Mouse (Mus musculus) spleen, adult 2 months (tissue): ENCODE data around the gene Slc27a5.

Source experiments
- CTCF ChIP-seq: fragments of 200-500 bp; IDR thresholded peaks from 2 replicates; pipeline ENCODE4 v1.5.1; 2011; ENCODE audit warnings: mild to moderate bottlenecking, inconsistent platforms; ENCODE audit not compliant: insufficient read depth, insufficient read length, insufficient replicate concordance; ENCODE audit errors: extremely low read depth
- POLR2A ChIP-seq: fragments of 200-500 bp; IDR thresholded peaks from 2 replicates; pipeline ENCODE4 v1.6.1; 2011; ENCODE audit warnings: low read depth, low read length, inconsistent platforms

DNA sequence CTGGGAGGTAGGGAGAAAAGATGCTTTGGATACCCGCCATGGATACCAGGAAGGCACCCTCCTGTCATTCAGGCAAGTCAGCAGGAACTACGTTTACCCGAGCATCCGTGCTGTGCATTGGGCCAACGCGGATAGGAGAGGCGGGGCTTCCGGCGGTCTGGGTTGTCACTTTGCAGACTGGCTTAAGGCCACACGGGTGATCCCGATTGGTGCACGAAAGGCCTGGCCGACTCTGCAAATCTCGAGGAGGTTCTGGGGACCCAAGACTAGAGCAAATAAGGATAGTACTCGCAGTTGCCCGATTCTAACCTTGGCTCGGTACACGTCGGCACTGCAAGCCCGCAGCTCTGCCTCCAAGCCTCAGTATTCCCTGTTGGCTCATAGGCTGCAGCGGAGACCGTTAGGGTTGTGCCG, 32.3 kb downstream of the Slc27a5 start, which contains the start of gene Zfp324:
- TF ChIP-seq CTCF (no peak), POLR2A (peak; percentile 48)
